Mouse (Mus musculus) hindbrain, postnatal 0 days (tissue): ENCODE data around the gene Dag1. TPM values are rescaled to one million over a fixed set of nuclear protein-coding genes. Genes with fewer than 3 reads are reported as not detected.

Experiments
- ATAC-seq: fragments of 200-750 bp; cut with Nextera tagmentation; 2 replicates; pipeline ENCODE4 v1.8.0; 2017; ENCODE audit warnings: mild to moderate bottlenecking, moderate TSS enrichment, moderate library complexity
- DNase-seq: peaks from one replicate; pipeline ENCODE4 v3.0.0-alpha.2; 2015; ENCODE audit warnings: low spot score
- H3K27ac ChIP-seq: fragments of 300-500 bp; sonication (generic); 2 replicates; pipeline ENCODE4 v1.5.1; 2014; ENCODE audit warnings: mild to moderate bottlenecking
- H3K27me3 ChIP-seq: fragments of 300-500 bp; sonication (generic); 2 replicates; pipeline ENCODE4 v1.6.1; 2014; ENCODE audit warnings: low read length, mixed read lengths; ENCODE audit not compliant: insufficient read depth
- H3K36me3 ChIP-seq: fragments of 300-500 bp; sonication (generic); 2 replicates; pipeline ENCODE4 v1.6.1; 2014; ENCODE audit warnings: low read length, mixed read lengths; ENCODE audit not compliant: insufficient read depth
- H3K4me1 ChIP-seq: fragments of 300-500 bp; sonication (generic); 2 replicates; pipeline ENCODE4 v1.6.1; 2014; ENCODE audit warnings: antibody characterized with exemption, low read length, mixed read lengths; ENCODE audit not compliant: insufficient read depth
- H3K4me2 ChIP-seq: fragments of 300-500 bp; sonication (generic); 2 replicates; pipeline ENCODE4 v1.6.1; 2014; ENCODE audit warnings: low read depth, mild to moderate bottlenecking, low read length, moderate library complexity, mixed read lengths
- H3K4me3 ChIP-seq: fragments of 300-500 bp; sonication (generic); 2 replicates; pipeline ENCODE4 v1.5.1; 2014; ENCODE audit warnings: low read length
- H3K9ac ChIP-seq: fragments of 300-500 bp; sonication (generic); replicated peaks from 2 replicates; pipeline ENCODE4 v1.6.1; 2014; ENCODE audit warnings: mild to moderate bottlenecking, low read length, moderate library complexity, mixed read lengths
- H3K9me3 ChIP-seq: fragments of 300-500 bp; sonication (generic); 2 replicates; pipeline ENCODE4 v1.6.1; 2016; ENCODE audit warnings: low read length, mixed read lengths
- CTCF ChIP-seq: IDR thresholded peaks from 2 replicates; pipeline ENCODE4 v1.5.1; 2016; ENCODE audit warnings: antibody characterized with exemption, control low read depth, low read depth
- WGBS: fragments of 180-500 bp; shearing (Covaris S2); extraction: QIAGEN DNeasy Blood & Tissue Kit; methylation state at CpG from one replicate; pipeline ENCODE4 v1.1.7; 2014; 5-methylcytosine and 5-hydroxymethylcytosine counted together
- polyA plus RNA-seq: library from polyadenylated mRNA; unstranded; fragments of >200 nt; fragmentation: Nextera tagmentation; extraction: Ambion mirVana; gene quantifications from 2 replicates; pipeline ENCODE4 v1.2.1, GENCODE M21; 2015
- total RNA-seq: library from RNA; depleted of rRNA; stranded (reverse); fragments of >200 nt; gene quantifications from 2 replicates; pipeline ENCODE4 v1.2.3, GENCODE M21; 2014

Dag1 gene
- total and polyA plus RNA-seq, 2 experiments from 2014 or later = 76.3 to 127 TPM

DNA sequence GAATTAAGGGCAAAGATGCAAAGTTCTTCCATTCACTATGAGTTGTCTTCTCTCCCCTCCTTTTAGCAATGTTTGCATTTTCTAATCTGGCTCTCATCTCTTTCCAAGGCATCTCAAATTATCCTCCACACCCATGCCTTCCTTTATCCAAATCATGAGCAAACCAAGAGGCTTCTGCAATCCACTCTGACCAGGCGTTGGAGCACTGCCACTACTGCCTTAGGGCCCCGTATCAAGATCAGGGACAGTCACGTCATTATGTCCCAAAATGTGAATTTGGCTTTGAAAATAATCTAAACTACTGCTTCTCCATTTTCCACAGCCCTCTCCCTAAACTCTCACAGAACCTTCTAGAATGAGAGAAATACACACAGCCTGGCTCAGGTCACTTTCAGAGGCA lies 19.2 kb downstream of the Dag1 start:
- no peak for DNase-seq
- Histone ChIP-seq H3K36me3 (no peaks in the 10 kb centered on the region), H3K9ac (no peak overlapping the region), H3K4me3 (no peak overlapping the region), H3K9me3 (no peaks in the 10 kb centered on the region), H3K4me1 (no peaks in the 10 kb centered on the region), H3K4me2 (no peak overlapping the region), H3K27ac (no peak overlapping the region), H3K27me3 (no peaks in the 10 kb centered on the region)
- TF ChIP-seq CTCF = no peak
- WGBS = 93% methylated on average over 3 of the region's 3 CpGs
- no peak for ATAC-seq

DNA sequence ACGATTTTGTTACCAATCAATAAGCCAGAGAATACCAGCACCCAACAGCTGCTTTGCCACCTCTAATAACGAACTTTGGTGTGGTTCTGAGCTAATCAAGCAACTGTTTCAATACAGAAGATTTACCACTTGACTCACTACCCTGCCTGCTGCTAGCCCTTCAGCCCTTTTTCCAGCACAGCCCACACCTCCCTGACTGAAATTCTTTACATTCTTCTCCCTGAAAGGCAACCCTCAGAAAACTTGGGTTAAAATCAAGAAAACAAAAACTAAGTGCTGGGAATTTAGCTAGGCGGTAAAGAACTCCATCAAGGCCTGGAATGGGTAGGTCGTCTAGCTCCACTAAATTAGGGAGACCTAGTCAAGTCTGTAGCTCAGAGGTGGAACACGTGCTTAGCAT lies 23.8 kb downstream of the Dag1 start:
- Histone ChIP-seq H3K4me1 (no peaks in the 10 kb centered on the region), H3K27me3 (no peaks in the 10 kb centered on the region), H3K4me2 (no peak overlapping the region), H3K27ac (no peak overlapping the region), H3K36me3 (no peaks in the 10 kb centered on the region), H3K4me3 (no peak overlapping the region), H3K9me3 (no peaks in the 10 kb centered on the region), H3K9ac (no peak overlapping the region)
- DNase-seq = no peak
- WGBS = 80% methylated on average over 5 of the region's 5 CpGs
- ATAC-seq = no peak
- no peak for TF ChIP-seq CTCF

GRCm38 (mm10) chr9:108238831-108239230 lies 24.9 kb downstream of the Dag1 start:
- DNase-seq = no peak
- Histone ChIP-seq H3K4me2 (no peak overlapping the region), H3K9ac (no peak overlapping the region), H3K27ac (no peak overlapping the region), H3K4me1 (no peaks in the 10 kb centered on the region), H3K36me3 (no peaks in the 10 kb centered on the region), H3K4me3 (no peak overlapping the region), H3K27me3 (no peaks in the 10 kb centered on the region), H3K9me3 (no peaks in the 10 kb centered on the region)
- TF ChIP-seq CTCF = no peak
- no peak for ATAC-seq
- WGBS = 84% methylated on average over 3 of the region's 3 CpGs

GRCm38 (mm10) chr9:108238402-108238801 lies 25.4 kb downstream of the Dag1 start:
- 82% methylated on average over 2 of the region's 2 CpGs for WGBS
- Histone ChIP-seq H3K27ac (no peak overlapping the region), H3K4me1 (no peaks in the 10 kb centered on the region), H3K9ac (no peak overlapping the region), H3K36me3 (no peaks in the 10 kb centered on the region), H3K27me3 (no peaks in the 10 kb centered on the region), H3K4me3 (no peak overlapping the region), H3K9me3 (no peaks in the 10 kb centered on the region), H3K4me2 (no peak overlapping the region)
- ATAC-seq (no peak), DNase-seq (no peak)
- no peak for TF ChIP-seq CTCF

DNA sequence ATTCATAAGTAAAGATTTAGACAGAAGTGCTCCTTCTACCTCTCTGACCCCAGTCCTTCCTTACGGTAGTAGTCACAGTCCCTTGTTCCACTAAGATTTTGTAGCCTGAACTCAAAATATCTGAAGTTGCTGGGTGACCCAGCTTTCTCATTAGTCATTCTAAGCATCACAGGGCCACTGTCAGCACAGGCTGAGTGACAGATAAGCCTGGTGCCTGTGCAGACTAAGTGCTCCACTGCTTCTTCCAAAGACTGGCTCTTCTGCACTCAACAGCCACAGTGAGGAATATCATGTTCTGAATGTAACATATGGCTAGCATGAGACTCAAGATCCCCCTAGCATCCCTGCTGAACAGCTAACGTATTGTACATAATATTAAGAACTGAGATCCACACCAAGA lies 29.1 kb downstream of the Dag1 start:
- Histone ChIP-seq H3K27me3 (no peaks in the 10 kb centered on the region), H3K36me3 (no peaks in the 10 kb centered on the region), H3K9ac (no peak overlapping the region), H3K9me3 (no peaks in the 10 kb centered on the region), H3K27ac (no peak overlapping the region), H3K4me1 (no peaks in the 10 kb centered on the region), H3K4me2 (no peak overlapping the region), H3K4me3 (no peak overlapping the region)
- no peak for ATAC-seq
- WGBS = 87% methylated on average over 2 of the region's 2 CpGs
- no peak for TF ChIP-seq CTCF
- no peak for DNase-seq

DNA sequence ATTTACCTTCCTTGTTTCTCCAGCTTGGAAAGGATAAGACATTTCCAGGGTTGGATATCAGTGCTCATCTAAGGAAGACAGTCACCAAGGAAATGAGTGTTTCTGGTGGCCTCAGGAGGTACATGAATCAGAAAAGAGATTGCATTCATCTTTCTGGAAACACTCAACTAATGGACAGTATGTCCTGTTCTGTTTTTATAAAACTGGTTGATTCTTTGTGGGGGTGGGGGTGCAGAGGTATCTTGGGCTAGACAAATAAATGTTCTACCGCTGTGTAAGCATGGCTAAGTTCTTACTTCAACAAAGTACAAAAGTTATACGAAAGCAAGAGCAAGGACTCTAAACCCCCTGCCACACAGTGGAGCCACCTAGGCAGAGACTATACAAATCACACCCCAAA lies 30.9 kb downstream of the Dag1 start:
- no peaks in the 10 kb centered on the region for H3K4me1 ChIP-seq
- no peak overlapping the region for H3K4me3 ChIP-seq
- no peak overlapping the region for H3K27ac ChIP-seq
- H3K36me3 ChIP-seq = no peaks in the 10 kb centered on the region
- no peak overlapping the region for H3K4me2 ChIP-seq
- no peak overlapping the region for H3K9ac ChIP-seq
- 93% methylated on average over 2 of the region's 2 CpGs for WGBS
- ATAC-seq (no peak), DNase-seq (no peak)
- H3K27me3 ChIP-seq = no peaks in the 10 kb centered on the region
- H3K9me3 ChIP-seq = no peaks in the 10 kb centered on the region
- no peak for TF ChIP-seq CTCF

GRCm38 (mm10) chr9:108227911-108228649 lies 35.7 kb downstream of the Dag1 start:
- Histone ChIP-seq H3K4me2 (no peak overlapping the region), H3K4me3 (no peak overlapping the region), H3K4me1 (no peaks in the 10 kb centered on the region), H3K9ac (no peak overlapping the region), H3K27ac (no peak overlapping the region), H3K36me3 (no peaks in the 10 kb centered on the region), H3K9me3 (no peaks in the 10 kb centered on the region), H3K27me3 (no peaks in the 10 kb centered on the region)
- WGBS = 37% methylated on average over 2 of the region's 2 CpGs
- ATAC-seq (no peak), DNase-seq (no peak)
- no peak for TF ChIP-seq CTCF
